Mouse (Mus musculus): ENCODE results near the gene Tnfsf8. TPM values are rescaled to one million over a fixed set of nuclear protein-coding genes. Genes with fewer than 3 reads are reported as not detected.

Tnfsf8 gene
- 0.04 and 0.06 TPM in 2 replicates for polyA plus RNA-seq (2015; fragmentation: Nextera tagmentation; extraction: Ambion mirVana)

- H3K27ac ChIP-seq: no peak within 1 kb of the TSS
- no peaks in the 10 kb centered on the region for H3K9me3 ChIP-seq
- WGBS: 80% methylated on average over 19 of the region's 19 CpGs
- no peaks in the 10 kb centered on the region for H3K27me3 ChIP-seq (replicated peaks)
- H3K36me3 ChIP-seq: no peaks in the 10 kb centered on the region
- H3K4me1 ChIP-seq (replicated peaks): no peaks in the 10 kb centered on the region
- H3K9ac ChIP-seq: no peak within 1 kb of the TSS
- no peak within 1 kb of the TSS for H3K4me3 ChIP-seq (replicated peaks)
- H3K4me2 ChIP-seq (replicated peaks): no peak within 1 kb of the TSS
- ATAC-seq: no peak
These were observed at the start of gene Tnfsf8 for GRCm38 (mm10) chr4:63860688-63861540. Gene Tnfsf8 (minus strand): TSS chr4:63861347.

GRCm38 (mm10) chr4:63908511-63908910 lies 47.4 kb upstream of the Tnfsf8 start:
- no peak overlapping the region for H3K27ac ChIP-seq
- ATAC-seq: no peak
- no peaks in the 10 kb centered on the region for H3K27me3 ChIP-seq (replicated peaks)
- WGBS: 83% methylated on average over 1 of the region's 1 CpGs
- no peaks in the 10 kb centered on the region for H3K9me3 ChIP-seq
- no peak overlapping the region for H3K9ac ChIP-seq
- H3K4me1 ChIP-seq (replicated peaks): no peaks in the 10 kb centered on the region
- H3K4me2 ChIP-seq (replicated peaks): no peak overlapping the region
- no peaks in the 10 kb centered on the region for H3K36me3 ChIP-seq
- no peak overlapping the region for H3K4me3 ChIP-seq (replicated peaks)

- Histone ChIP-seq H3K4me3 (replicated peaks) (no peak overlapping the region), H3K36me3 (no peaks in the 10 kb centered on the region), H3K27ac (no peak overlapping the region), H3K4me1 (replicated peaks) (no peaks in the 10 kb centered on the region), H3K9ac (no peak overlapping the region), H3K9me3 (no peaks in the 10 kb centered on the region), H3K4me2 (replicated peaks) (no peak overlapping the region), H3K27me3 (replicated peaks) (no peaks in the 10 kb centered on the region)
- no peak for ATAC-seq
These were observed 46.3 kb upstream of the Tnfsf8 start for GRCm38 (mm10) chr4:63907473-63907872.

- no peaks in the 10 kb centered on the region for H3K36me3 ChIP-seq
- H3K27me3 ChIP-seq (replicated peaks): no peaks in the 10 kb centered on the region
- H3K4me1 ChIP-seq (replicated peaks): no peaks in the 10 kb centered on the region
- no peak overlapping the region for H3K4me3 ChIP-seq (replicated peaks)
- H3K4me2 ChIP-seq (replicated peaks): no peak overlapping the region
- no peak overlapping the region for H3K27ac ChIP-seq
- H3K9ac ChIP-seq: no peak overlapping the region
- H3K9me3 ChIP-seq: no peaks in the 10 kb centered on the region
- ATAC-seq: no peak
- WGBS: 61% methylated on average over 3 of the region's 3 CpGs
These were observed 44.9 kb upstream of the Tnfsf8 start for GRCm38 (mm10) chr4:63906050-63906449.

GRCm38 (mm10) chr4:63899081-63899523 lies 38.0 kb upstream of the Tnfsf8 start:
- Histone ChIP-seq H3K36me3 (no peaks in the 10 kb centered on the region), H3K9ac (no peak overlapping the region), H3K27ac (no peak overlapping the region), H3K4me1 (replicated peaks) (no peaks in the 10 kb centered on the region), H3K4me3 (replicated peaks) (no peak overlapping the region), H3K9me3 (no peaks in the 10 kb centered on the region), H3K4me2 (replicated peaks) (no peak overlapping the region), H3K27me3 (replicated peaks) (no peaks in the 10 kb centered on the region)
- ATAC-seq: no peak
- 80% methylated on average over 10 of the region's 10 CpGs for WGBS

- ATAC-seq: no peak
- no peak overlapping the region for H3K4me3 ChIP-seq (replicated peaks)
- no peaks in the 10 kb centered on the region for H3K9me3 ChIP-seq
- no peak overlapping the region for H3K27ac ChIP-seq
- no peaks in the 10 kb centered on the region for H3K4me1 ChIP-seq (replicated peaks)
- no peak overlapping the region for H3K4me2 ChIP-seq (replicated peaks)
- no peak overlapping the region for H3K9ac ChIP-seq
- H3K27me3 ChIP-seq (replicated peaks): no peaks in the 10 kb centered on the region
- no peaks in the 10 kb centered on the region for H3K36me3 ChIP-seq
These were observed 36.0 kb upstream of the Tnfsf8 start for GRCm38 (mm10) chr4:63897152-63897551.

- Histone ChIP-seq H3K27me3 (replicated peaks) (no peaks in the 10 kb centered on the region), H3K9ac (no peak overlapping the region), H3K4me3 (replicated peaks) (no peak overlapping the region), H3K36me3 (no peaks in the 10 kb centered on the region), H3K4me2 (replicated peaks) (no peak overlapping the region), H3K27ac (no peak overlapping the region), H3K9me3 (no peaks in the 10 kb centered on the region), H3K4me1 (replicated peaks) (no peaks in the 10 kb centered on the region)
- no peak for ATAC-seq
- 65% methylated on average over 2 of the region's 2 CpGs for WGBS
These were observed 25.0 kb upstream of the Tnfsf8 start for GRCm38 (mm10) chr4:63886156-63886555.

- H3K4me2 ChIP-seq (replicated peaks): no peak overlapping the region
- H3K4me3 ChIP-seq (replicated peaks): no peak overlapping the region
- no peak overlapping the region for H3K27ac ChIP-seq
- ATAC-seq: no peak
- no peaks in the 10 kb centered on the region for H3K4me1 ChIP-seq (replicated peaks)
- 84% methylated on average over 2 of the region's 2 CpGs for WGBS
- no peaks in the 10 kb centered on the region for H3K9me3 ChIP-seq
- no peak overlapping the region for H3K9ac ChIP-seq
- H3K27me3 ChIP-seq (replicated peaks): no peaks in the 10 kb centered on the region
- H3K36me3 ChIP-seq: no peaks in the 10 kb centered on the region
These were observed 15.6 kb upstream of the Tnfsf8 start for GRCm38 (mm10) chr4:63876720-63877119.

GRCm38 (mm10) chr4:63875480-63875879 lies 14.3 kb upstream of the Tnfsf8 start:
- ATAC-seq: no peak

GRCm38 (mm10) chr4:63870678-63871077 lies 9.5 kb upstream of the Tnfsf8 start:
- Histone ChIP-seq H3K27me3 (replicated peaks) (no peaks in the 10 kb centered on the region), H3K4me2 (replicated peaks) (no peak overlapping the region), H3K4me1 (replicated peaks) (no peaks in the 10 kb centered on the region), H3K27ac (no peak overlapping the region), H3K36me3 (no peaks in the 10 kb centered on the region), H3K9me3 (no peaks in the 10 kb centered on the region), H3K9ac (no peak overlapping the region), H3K4me3 (replicated peaks) (no peak overlapping the region)
- WGBS: 93% methylated on average over 1 of the region's 1 CpGs
- no peak for ATAC-seq

More at GRCm38 (mm10) chr4:63875480-63875879, 14.3 kb upstream of the Tnfsf8 start:
- H3K36me3 ChIP-seq: no peaks in the 10 kb centered on the region
- no peaks in the 10 kb centered on the region for H3K4me1 ChIP-seq (replicated peaks)
- H3K9ac ChIP-seq: no peak overlapping the region
- H3K9me3 ChIP-seq: no peaks in the 10 kb centered on the region
- no peak overlapping the region for H3K4me3 ChIP-seq (replicated peaks)
- no peak overlapping the region for H3K4me2 ChIP-seq (replicated peaks)
- 89% methylated on average over 3 of the region's 3 CpGs for WGBS
- no peak overlapping the region for H3K27ac ChIP-seq
- no peaks in the 10 kb centered on the region for H3K27me3 ChIP-seq (replicated peaks)

- no peaks in the 10 kb centered on the region for H3K9me3 ChIP-seq
- H3K27me3 ChIP-seq (replicated peaks): no peaks in the 10 kb centered on the region
- 55% methylated on average over 2 of the region's 2 CpGs for WGBS
- H3K27ac ChIP-seq: no peak overlapping the region
- H3K9ac ChIP-seq: no peak overlapping the region
- H3K4me3 ChIP-seq (replicated peaks): no peak overlapping the region
- H3K4me2 ChIP-seq (replicated peaks): no peak overlapping the region
- no peaks in the 10 kb centered on the region for H3K36me3 ChIP-seq
- no peaks in the 10 kb centered on the region for H3K4me1 ChIP-seq (replicated peaks)
- no peak for ATAC-seq
These were observed 7.6 kb upstream of the Tnfsf8 start for GRCm38 (mm10) chr4:63868770-63869169.

GRCm38 (mm10) chr4:63862953-63863352 lies 1.8 kb upstream of the Tnfsf8 start:
- no peak overlapping the region for H3K27ac ChIP-seq
- H3K4me3 ChIP-seq (replicated peaks): no peak overlapping the region
- no peak overlapping the region for H3K9ac ChIP-seq
- no peak for ATAC-seq
- no peaks in the 10 kb centered on the region for H3K9me3 ChIP-seq
- H3K4me2 ChIP-seq (replicated peaks): no peak overlapping the region
- H3K36me3 ChIP-seq: no peaks in the 10 kb centered on the region
- 68% methylated on average over 3 of the region's 3 CpGs for WGBS
- H3K4me1 ChIP-seq (replicated peaks): no peaks in the 10 kb centered on the region
- H3K27me3 ChIP-seq (replicated peaks): no peaks in the 10 kb centered on the region

- WGBS: 41% methylated on average over 4 of the region's 4 CpGs
- no peaks in the 10 kb centered on the region for H3K9me3 ChIP-seq
- H3K36me3 ChIP-seq: no peaks in the 10 kb centered on the region
- ATAC-seq: no peak
- H3K9ac ChIP-seq: no peak overlapping the region
- H3K4me1 ChIP-seq (replicated peaks): no peaks in the 10 kb centered on the region
- no peak overlapping the region for H3K4me2 ChIP-seq (replicated peaks)
- no peak overlapping the region for H3K4me3 ChIP-seq (replicated peaks)
- no peaks in the 10 kb centered on the region for H3K27me3 ChIP-seq (replicated peaks)
- no peak overlapping the region for H3K27ac ChIP-seq
These were observed 1.0 kb upstream of the Tnfsf8 start for GRCm38 (mm10) chr4:63862092-63862697.

Data from intestine, embryonic 15.5 days (tissue).